Mouse (Mus musculus): ENCODE results near the gene Axin2. TPM values are rescaled to one million over a fixed set of nuclear protein-coding genes. Genes with fewer than 3 reads are reported as not detected.

Gene Axin2
- polyA plus RNA-seq, 1 experiment from 2014 or later = 1.7 TPM

DNA sequence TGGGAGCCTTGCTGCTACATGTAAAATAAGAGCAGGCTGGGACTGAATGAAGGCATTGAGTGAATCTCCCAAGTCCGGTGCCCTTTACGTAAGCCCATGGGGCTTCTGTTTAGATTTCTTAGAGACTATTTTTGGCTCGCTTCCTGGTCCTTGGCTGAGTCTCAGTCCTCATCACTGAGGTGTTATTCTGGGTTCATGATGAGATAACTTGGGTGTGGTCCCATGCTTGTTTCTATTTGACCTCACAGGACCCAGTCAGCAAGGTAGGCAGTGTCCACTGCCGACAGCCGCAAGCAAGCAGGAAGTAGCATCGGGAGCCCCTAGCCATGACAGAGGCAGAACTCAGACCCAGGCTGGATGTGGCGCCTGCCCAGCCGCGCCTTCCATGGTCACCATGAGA, 13.7 kb downstream of the Axin2 start:
- WGBS = 59% methylated on average over 9 of the region's 9 CpGs
- Histone ChIP-seq H3K9ac (no peak overlapping the region), H3K27me3 (0 out of 2 replicates have a peak, but pooled peaks cover 4% of the 10 kb centered on the region), H3K9me3 (replicated peaks) (no peaks in the 10 kb centered on the region), H3K4me1 (replicated peaks) (peaks cover 22% of the 10 kb centered on the region), H3K4me2 (no peak overlapping the region), H3K27ac (no peak overlapping the region), H3K36me3 (no peaks in the 10 kb centered on the region), H3K4me3 (no peak overlapping the region)
- ATAC-seq (replicated peaks; ENCODE audit: insufficient number of reproducible peaks, insufficient read depth, low FRiP score, low read depth) = no peak

DNA sequence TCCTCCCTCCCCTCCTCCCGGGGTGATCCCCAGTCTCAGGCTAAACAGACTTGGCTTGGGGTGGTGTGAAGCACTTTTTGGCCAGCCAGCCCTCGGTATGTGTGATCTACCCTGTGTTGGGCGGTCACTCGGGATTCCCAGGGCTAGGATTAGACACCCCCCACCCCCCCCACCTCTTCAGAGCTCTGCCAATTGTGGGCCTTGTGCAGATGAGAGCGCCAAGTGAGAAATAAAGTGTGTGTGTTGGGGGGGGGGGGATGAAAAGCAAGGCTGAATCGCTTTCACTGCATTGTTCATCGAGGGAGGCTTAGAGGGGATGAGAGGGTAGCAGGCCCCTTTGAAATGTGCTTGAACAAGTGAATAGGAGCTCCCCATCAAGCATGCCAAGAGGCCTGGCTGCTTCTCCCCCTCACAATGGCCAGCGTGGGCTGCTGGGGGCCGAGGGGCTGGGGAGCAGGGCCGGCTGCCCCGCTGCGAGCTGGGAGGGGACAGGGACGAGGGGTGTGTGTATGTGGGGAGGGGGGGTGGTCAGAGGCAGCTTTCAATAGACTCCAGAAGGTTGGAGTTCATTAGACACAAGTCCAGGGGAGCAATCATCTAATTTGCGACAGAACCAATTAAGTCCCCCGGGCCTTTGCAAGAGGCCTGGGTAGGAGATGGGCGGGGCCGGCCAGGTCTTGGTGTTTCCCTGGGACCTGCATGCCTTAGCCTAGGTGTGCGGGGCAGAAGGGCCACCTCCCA, 15.1 kb downstream of the Axin2 start:
- peaks cover 14% of the 10 kb centered on the region for H3K4me1 ChIP-seq (replicated peaks)
- WGBS = 73% methylated on average over 18 of the region's 18 CpGs
- no peak overlapping the region for H3K4me3 ChIP-seq
- no peaks in the 10 kb centered on the region for H3K9me3 ChIP-seq (replicated peaks)
- H3K4me2 ChIP-seq = no peak overlapping the region
- H3K27ac ChIP-seq = no peak overlapping the region
- H3K27me3 ChIP-seq = 0 out of 2 replicates have a peak, but pooled peaks cover 4% of the 10 kb centered on the region
- 0 out of 2 replicates have a peak, but pooled peaks cover 4% of the 10 kb centered on the region for H3K36me3 ChIP-seq
- ATAC-seq (replicated peaks; ENCODE audit: insufficient number of reproducible peaks, insufficient read depth, low FRiP score, low read depth) = no peak
- H3K9ac ChIP-seq = no peak overlapping the region

DNA sequence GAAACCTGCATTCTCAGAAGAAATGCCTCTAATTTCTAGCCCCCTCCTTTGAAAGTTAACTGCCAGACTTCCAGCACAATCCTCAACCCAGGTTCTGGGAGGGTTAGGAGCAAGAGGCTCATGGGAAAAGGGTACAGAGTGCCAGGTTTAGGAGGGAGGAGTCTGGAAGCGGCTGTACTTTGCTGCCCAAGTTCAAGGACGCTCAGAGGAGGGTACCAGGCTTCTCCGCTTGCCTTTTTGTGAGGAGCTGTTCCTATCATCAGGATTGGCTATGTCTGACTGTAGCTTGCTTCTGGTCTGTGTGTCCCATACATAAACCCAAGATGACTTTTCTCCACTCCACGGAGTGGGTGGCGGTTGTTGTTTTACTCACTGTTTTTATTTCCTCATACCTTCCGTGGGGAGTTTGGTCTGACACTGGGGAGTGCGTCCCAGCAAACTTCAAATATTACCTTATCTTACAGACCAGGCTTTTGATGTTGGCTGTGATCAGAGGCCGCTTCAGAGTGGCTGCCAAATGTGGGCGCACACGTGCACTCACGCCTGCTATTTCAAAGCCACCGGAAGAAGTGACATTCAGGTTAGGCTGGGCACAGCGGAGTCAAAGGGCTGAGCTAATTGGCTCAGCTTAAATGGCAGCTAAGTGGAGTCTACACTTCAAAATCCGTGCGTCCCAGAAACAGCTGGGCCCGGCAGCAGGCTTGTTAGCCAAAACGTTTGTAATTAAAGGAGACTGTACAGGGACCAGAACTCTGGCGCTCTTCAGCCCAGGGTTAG, 16.1 kb downstream of the Axin2 start:
- WGBS = 55% methylated on average over 18 of the region's 18 CpGs
- no peak overlapping the region for H3K27ac ChIP-seq
- no peak overlapping the region for H3K9ac ChIP-seq
- peaks cover 14% of the 10 kb centered on the region for H3K4me1 ChIP-seq (replicated peaks)
- no peaks in the 10 kb centered on the region for H3K27me3 ChIP-seq
- no peak for ATAC-seq (replicated peaks; ENCODE audit: insufficient number of reproducible peaks, insufficient read depth, low FRiP score, low read depth)
- H3K36me3 ChIP-seq = 0 out of 2 replicates have a peak, but pooled peaks cover 4% of the 10 kb centered on the region
- no peak overlapping the region for H3K4me2 ChIP-seq
- no peaks in the 10 kb centered on the region for H3K9me3 ChIP-seq (replicated peaks)
- no peak overlapping the region for H3K4me3 ChIP-seq

DNA sequence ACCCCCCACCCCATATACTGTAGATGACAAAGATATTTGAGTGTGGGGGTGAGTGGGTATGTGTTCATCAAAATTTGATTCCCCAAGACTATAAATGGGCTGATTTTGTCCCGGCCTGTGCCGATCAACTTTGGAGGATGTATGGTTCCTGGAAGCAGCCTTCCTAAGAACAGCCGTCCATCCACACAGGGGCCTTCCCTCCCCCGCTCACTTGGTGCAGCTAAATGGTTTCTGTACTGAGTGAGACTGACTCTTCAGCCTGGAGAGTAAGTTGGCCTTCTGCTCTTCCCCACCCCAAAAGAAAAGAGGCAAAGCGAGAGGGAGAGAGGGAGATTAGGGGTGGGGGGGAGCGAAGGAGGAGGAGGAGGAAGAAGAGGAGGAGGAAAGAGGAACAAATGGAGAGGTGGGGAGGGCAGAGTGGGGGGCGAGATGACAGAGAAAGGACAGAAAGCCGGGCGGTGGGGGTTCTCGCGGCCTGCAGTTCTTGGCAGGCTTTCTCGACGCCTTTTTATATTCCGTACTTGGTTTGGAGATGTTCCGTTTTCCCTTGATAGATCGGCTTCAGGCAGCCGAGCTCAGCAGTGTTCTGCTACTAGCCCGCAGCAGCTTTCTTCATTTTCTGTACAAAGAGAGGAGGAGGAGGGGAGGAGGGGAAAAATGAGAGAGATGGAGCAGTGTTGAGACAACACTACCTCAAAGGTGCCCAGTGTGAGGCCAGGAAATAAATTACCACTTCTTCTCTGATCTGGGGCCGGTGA, 20.7 kb downstream of the Axin2 start:
- Histone ChIP-seq H3K4me3 (no peak overlapping the region), H3K9me3 (replicated peaks) (no peaks in the 10 kb centered on the region), H3K27me3 (no peaks in the 10 kb centered on the region), H3K27ac (no peak overlapping the region), H3K36me3 (peaks cover 18% of the 10 kb centered on the region; the same call in 1 of the 2 replicates), H3K4me1 (replicated peaks) (peaks cover 5% of the 10 kb centered on the region), H3K4me2 (no peak overlapping the region), H3K9ac (no peak overlapping the region)
- 63% methylated on average over 19 of the region's 19 CpGs for WGBS
- no peak for ATAC-seq (replicated peaks; ENCODE audit: insufficient number of reproducible peaks, insufficient read depth, low FRiP score, low read depth)

DNA sequence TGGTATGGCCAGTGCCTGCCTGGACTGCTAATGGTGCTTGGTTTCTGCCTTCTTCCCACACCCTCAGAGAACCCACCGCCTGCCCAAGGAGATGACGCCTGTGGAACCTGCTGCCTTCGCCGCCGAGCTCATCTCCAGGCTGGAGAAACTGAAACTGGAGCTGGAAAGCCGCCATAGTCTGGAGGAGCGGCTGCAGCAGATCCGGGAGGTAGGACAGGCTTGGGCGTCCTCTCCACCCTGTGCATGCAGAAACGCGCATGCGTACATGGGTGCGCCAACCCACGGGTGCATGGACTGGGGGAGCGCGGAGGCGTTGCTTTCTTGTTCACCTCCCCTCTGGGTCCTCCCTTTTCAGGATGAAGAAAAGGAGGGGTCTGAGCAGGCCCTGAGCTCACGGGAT, 21.7 kb downstream of the Axin2 start:
- 87% methylated on average over 18 of the region's 18 CpGs for WGBS
- no peak overlapping the region for H3K4me2 ChIP-seq
- H3K27ac ChIP-seq = no peak overlapping the region
- H3K4me3 ChIP-seq = no peak overlapping the region
- peaks cover under 1% of the 10 kb centered on the region; the same call in 1 of the 2 replicates for H3K4me1 ChIP-seq (replicated peaks)
- H3K27me3 ChIP-seq = no peaks in the 10 kb centered on the region
- H3K9ac ChIP-seq = no peak overlapping the region
- H3K9me3 ChIP-seq (replicated peaks) = no peaks in the 10 kb centered on the region
- peaks cover 24% of the 10 kb centered on the region; the same call in 1 of the 2 replicates for H3K36me3 ChIP-seq
- no peak for ATAC-seq (replicated peaks; ENCODE audit: insufficient number of reproducible peaks, insufficient read depth, low FRiP score, low read depth)

DNA sequence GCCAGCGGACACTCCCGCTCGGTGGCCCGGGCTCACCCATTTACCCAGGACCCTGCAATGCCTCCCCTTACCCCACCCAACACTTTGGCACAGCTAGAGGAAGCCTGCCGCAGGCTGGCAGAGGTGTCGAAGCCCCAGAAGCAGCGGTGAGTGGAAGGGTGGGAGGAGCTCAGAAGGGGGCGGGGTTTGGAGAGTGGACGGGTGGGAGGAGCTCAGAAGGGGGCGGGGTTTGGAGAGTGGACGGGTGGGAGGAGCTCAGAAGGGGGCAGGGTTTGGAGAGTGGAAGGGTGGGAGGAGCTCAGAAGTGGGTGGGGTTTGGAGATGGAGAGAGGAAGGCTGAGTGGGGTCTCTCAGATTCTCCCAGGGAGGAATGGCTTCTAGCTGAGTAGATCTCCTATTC, 23.6 kb downstream of the Axin2 start:
- Histone ChIP-seq H3K9me3 (replicated peaks) (no peaks in the 10 kb centered on the region), H3K4me3 (no peak overlapping the region), H3K27ac (no peak overlapping the region), H3K36me3 (peaks cover 25% of the 10 kb centered on the region; the same call in 1 of the 2 replicates), H3K9ac (no peak overlapping the region), H3K27me3 (no peaks in the 10 kb centered on the region), H3K4me1 (replicated peaks) (peaks cover 5% of the 10 kb centered on the region), H3K4me2 (no peak overlapping the region)
- no peak for ATAC-seq (replicated peaks; ENCODE audit: insufficient number of reproducible peaks, insufficient read depth, low FRiP score, low read depth)
- WGBS = 78% methylated on average over 11 of the region's 11 CpGs

DNA sequence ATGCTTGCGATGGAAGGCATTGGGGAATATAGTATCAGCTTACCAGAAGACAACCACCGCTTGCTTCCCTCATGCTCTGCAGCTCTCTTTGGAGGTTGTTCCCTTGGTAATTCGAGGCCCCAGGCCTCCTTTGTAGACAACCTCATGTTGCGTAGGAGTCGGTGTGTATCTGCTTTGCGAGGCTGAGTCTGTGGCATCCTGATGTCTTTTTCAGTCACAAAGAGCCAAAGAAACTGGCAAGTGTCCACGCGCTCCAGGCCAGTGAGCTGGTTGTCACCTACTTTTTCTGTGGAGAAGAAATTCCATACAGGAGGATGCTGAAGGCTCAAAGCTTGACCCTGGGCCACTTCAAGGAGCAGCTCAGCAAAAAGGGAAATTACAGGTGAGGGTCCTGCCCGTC, 25.5 kb downstream of the Axin2 start:
- no peak for ATAC-seq (replicated peaks; ENCODE audit: insufficient number of reproducible peaks, insufficient read depth, low FRiP score, low read depth)
- Histone ChIP-seq H3K4me1 (replicated peaks) (peaks cover 5% of the 10 kb centered on the region), H3K27ac (no peak overlapping the region), H3K4me2 (no peak overlapping the region), H3K9ac (no peak overlapping the region), H3K9me3 (replicated peaks) (no peaks in the 10 kb centered on the region), H3K27me3 (no peaks in the 10 kb centered on the region), H3K4me3 (no peak overlapping the region), H3K36me3 (peaks cover 21% of the 10 kb centered on the region; the same call in 1 of the 2 replicates)
- 91% methylated on average over 9 of the region's 9 CpGs for WGBS

DNA sequence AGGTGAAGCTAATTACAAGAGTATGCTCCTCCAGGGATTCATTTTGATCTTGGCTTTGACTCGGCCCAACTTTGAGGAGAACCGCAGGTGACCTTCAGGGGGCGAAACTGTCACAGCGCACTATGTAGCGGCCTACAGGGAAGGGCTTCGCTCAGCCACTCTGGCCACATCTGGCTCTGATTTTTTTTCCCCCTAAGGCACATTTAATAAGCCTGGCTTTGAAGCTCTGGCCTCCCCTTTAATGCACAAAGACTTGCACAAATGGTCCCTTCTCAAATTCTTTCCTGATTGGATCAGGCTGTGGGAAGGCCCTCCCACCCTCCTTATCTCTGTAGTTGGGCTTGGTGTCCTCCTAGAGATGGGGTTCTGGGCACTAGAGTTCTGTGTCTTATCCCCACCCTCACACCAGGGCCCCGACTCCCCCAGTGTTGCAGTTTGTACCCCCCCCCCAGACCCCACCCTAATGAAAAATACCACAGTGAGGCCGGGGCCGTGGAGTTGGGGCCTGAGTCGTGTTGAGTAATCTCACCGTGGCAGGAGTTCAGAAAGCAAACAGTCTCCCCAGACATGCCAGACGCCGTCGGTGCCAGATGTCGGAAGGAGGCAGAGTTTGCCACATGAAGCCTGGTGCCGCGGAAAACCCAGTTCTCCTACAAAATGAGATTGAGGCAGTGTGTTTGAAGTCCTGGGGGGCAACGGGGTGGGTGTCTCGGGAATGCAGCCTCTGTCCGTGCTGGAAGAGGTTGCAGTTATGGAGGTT, 27.5 kb downstream of the Axin2 start:
- no peak overlapping the region for H3K9ac ChIP-seq
- 63% methylated on average over 20 of the region's 20 CpGs for WGBS
- 0 out of 2 replicates have a peak overlapping the region, but pooled peaks have one; percentile 26 for H3K27ac ChIP-seq
- peaks cover 11% of the 10 kb centered on the region for H3K4me1 ChIP-seq (replicated peaks)
- no peak overlapping the region for H3K4me2 ChIP-seq
- peak; percentile 36; the same call in 1 of the 2 replicates for ATAC-seq (replicated peaks; ENCODE audit: insufficient number of reproducible peaks, insufficient read depth, low FRiP score, low read depth)
- H3K4me3 ChIP-seq = no peak overlapping the region
- no peaks in the 10 kb centered on the region for H3K9me3 ChIP-seq (replicated peaks)
- peaks cover 18% of the 10 kb centered on the region; the same call in 1 of the 2 replicates for H3K36me3 ChIP-seq
- H3K27me3 ChIP-seq = no peaks in the 10 kb centered on the region

DNA sequence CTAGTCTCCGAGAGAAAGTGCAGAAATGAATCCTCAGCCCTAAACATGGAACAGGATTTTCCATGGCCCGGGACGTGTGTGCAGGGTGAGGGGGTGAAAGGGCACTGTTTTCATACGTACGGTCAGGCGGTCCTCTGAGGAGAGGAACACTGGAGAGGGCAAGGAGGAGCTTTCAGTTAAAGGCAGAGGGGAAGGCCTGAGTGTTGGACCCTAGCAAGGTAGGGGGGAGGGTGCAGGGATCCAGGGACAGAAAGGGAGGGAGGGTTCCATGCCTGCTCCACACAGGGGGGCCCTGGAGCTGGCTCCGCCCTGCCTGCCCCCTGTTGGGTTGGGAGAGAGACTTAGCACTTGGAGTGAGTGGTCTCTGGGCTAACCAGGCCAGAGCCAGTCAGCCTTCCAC, 28.4 kb downstream of the Axin2 start:
- no peak for ATAC-seq (replicated peaks; ENCODE audit: insufficient number of reproducible peaks, insufficient read depth, low FRiP score, low read depth)
- H3K4me3 ChIP-seq = no peak overlapping the region
- H3K9me3 ChIP-seq (replicated peaks) = no peaks in the 10 kb centered on the region
- H3K36me3 ChIP-seq = peaks cover 15% of the 10 kb centered on the region; the same call in 1 of the 2 replicates
- no peak overlapping the region for H3K27ac ChIP-seq
- no peaks in the 10 kb centered on the region for H3K27me3 ChIP-seq
- no peak overlapping the region for H3K9ac ChIP-seq
- peaks cover 11% of the 10 kb centered on the region for H3K4me1 ChIP-seq (replicated peaks)
- no peak overlapping the region for H3K4me2 ChIP-seq
- 92% methylated on average over 7 of the region's 7 CpGs for WGBS

DNA sequence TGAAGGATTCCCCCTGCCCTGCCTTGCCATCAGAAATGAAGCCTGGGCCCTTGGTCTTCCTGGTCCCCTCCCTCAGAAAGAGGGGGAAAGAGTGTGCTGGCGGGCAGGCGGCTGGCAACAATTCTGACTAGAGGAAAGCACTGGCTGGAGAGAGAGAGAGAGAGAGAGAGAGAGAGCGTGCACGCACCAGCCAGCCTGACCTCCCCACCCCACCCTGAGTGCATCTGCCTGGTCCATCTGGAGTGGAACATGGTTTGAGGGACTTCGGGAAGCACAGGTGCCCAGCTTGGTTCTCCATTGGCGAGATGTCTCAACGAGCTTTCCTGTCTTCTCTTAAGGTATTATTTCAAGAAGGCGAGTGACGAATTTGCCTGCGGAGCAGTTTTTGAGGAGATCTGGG, 28.8 kb downstream of the Axin2 start:
- peaks cover 11% of the 10 kb centered on the region for H3K4me1 ChIP-seq (replicated peaks)
- H3K27ac ChIP-seq = no peak overlapping the region
- H3K9me3 ChIP-seq (replicated peaks) = no peaks in the 10 kb centered on the region
- WGBS = 83% methylated on average over 10 of the region's 10 CpGs
- no peak overlapping the region for H3K9ac ChIP-seq
- H3K4me2 ChIP-seq = no peak overlapping the region
- no peak for ATAC-seq (replicated peaks; ENCODE audit: insufficient number of reproducible peaks, insufficient read depth, low FRiP score, low read depth)
- H3K27me3 ChIP-seq = no peaks in the 10 kb centered on the region
- no peak overlapping the region for H3K4me3 ChIP-seq
- H3K36me3 ChIP-seq = peaks cover 15% of the 10 kb centered on the region; the same call in 1 of the 2 replicates

Measured in heart, embryonic 15.5 days (tissue).